Mouse (Mus musculus) lung, postnatal 0 days (tissue): ENCODE results near the gene 4930535I16Rik.

Experiments
- CTCF ChIP-seq: IDR thresholded peaks from 2 replicates; pipeline ENCODE4 v1.5.1; 2016; ENCODE audit warnings: antibody characterized with exemption, mild to moderate bottlenecking
- EP300 ChIP-seq: IDR thresholded peaks from 2 replicates; pipeline ENCODE4 v1.6.1; 2016; ENCODE audit warnings: antibody characterized with exemption, mild to moderate bottlenecking, control low read depth

- TF ChIP-seq CTCF: peak; percentile 18; the same call in 1 of the 2 replicates
- TF ChIP-seq EP300: no peak
Observed at GRCm38 (mm10) chr4:123929994-123930393, 12.2 kb upstream of the 4930535I16Rik start.
